Mouse (Mus musculus): ENCODE data around the gene Parva. TPM values are rescaled to one million over a fixed set of nuclear protein-coding genes. Genes with fewer than 3 reads are reported as not detected.
A peak's percentile ranks its signal among the peaks of the same experiment; 100 is the strongest.

Gene Parva
- polyA plus RNA-seq, 1 experiment, result 78.3 TPM

GRCm38 (mm10) chr7:112473649-112474435, 46.5 kb downstream of the Parva start:
- Histone ChIP-seq H3K4me2 (ENCODE audit: low read depth) (no peak overlapping the region), H3K79me2 (ENCODE audit: control insufficient read depth, insufficient read depth) (peaks cover 56% of the 10 kb centered on the region), H3ac (ENCODE audit: control insufficient read depth, insufficient read length) (no peak overlapping the region), H3K27me3 (ENCODE audit: control insufficient read depth, insufficient read depth, insufficient read length) (no peaks in the 10 kb centered on the region), H3K36me3 (ENCODE audit: control insufficient read depth, insufficient read depth) (no peaks in the 10 kb centered on the region), H3K4me3 (no peak overlapping the region)
- TF ChIP-seq USF1 (IDR thresholded peaks at IDR 0.05; ENCODE audit: low read depth), result no peak
- TF ChIP-seq TCF12 (IDR thresholded peaks at IDR 0.05; ENCODE audit: insufficient read depth, poor library complexity, severe bottlenecking), result no peak
- no peak for TF ChIP-seq POLR2A (IDR thresholded peaks at IDR 0.05; ENCODE audit: insufficient read length, low read depth)
- TF ChIP-seq REST (IDR thresholded peaks at IDR 0.05; ENCODE audit: insufficient read depth, insufficient read length), result no peak
- TF ChIP-seq MAX (IDR thresholded peaks at IDR 0.05; ENCODE audit: low read depth), result no peak
- no peak for TF ChIP-seq TCF3 (IDR thresholded peaks at IDR 0.05; ENCODE audit: insufficient read length, low read depth)
- no peak for TF ChIP-seq SRF (IDR thresholded peaks at IDR 0.05; ENCODE audit: control insufficient read depth, insufficient read length, low read depth)
- TF ChIP-seq E2F4 (IDR thresholded peaks at IDR 0.05; ENCODE audit: insufficient read depth), result no peak
- no peak for TF ChIP-seq MYOD1 (IDR thresholded peaks at IDR 0.05; ENCODE audit: control insufficient read depth in 1 of 3, insufficient read length in 2 of 3, low read depth in 2 of 3)
- no peak for TF ChIP-seq POLR2AphosphoS2 (IDR thresholded peaks at IDR 0.05; ENCODE audit: insufficient read length, low read depth)
- no peak for TF ChIP-seq CEBPB (IDR thresholded peaks at IDR 0.05; ENCODE audit: insufficient read depth, poor library complexity, severe bottlenecking)
- no peak for TF ChIP-seq MYOG (IDR thresholded peaks at IDR 0.05; ENCODE audit: control insufficient read depth in 1 of 3, insufficient read depth in 1 of 3, insufficient read length in 2 of 3, low read depth in 2 of 3)

DNA sequence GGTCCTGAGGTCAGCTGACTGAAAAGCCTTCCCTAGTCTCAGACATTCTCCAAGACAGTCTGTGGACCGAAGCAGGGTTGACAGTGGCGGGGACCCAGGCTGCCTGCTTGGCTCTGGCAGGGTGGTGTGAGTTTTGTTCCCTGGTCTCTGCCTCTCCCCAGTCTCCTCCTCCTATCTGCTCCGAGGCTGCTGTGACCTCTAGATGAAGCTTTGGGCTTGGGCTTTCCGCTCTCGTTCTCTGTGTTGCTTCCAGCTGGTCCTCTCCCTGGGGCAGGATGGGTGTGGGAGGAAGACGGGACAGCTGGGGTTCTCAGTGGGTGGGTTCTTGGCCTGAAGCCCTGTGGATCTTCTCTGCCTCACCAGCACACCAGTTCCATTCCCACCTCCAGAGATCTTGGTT, 51.8 kb downstream of the Parva start:
- H3K79me2 ChIP-seq (ENCODE audit: control insufficient read depth, insufficient read depth), result peaks cover 37% of the 10 kb centered on the region
- H3ac ChIP-seq (ENCODE audit: control insufficient read depth, insufficient read length), result no peak overlapping the region
- no peak overlapping the region for H3K4me3 ChIP-seq
- H3K36me3 ChIP-seq (ENCODE audit: control insufficient read depth, insufficient read depth), result no peaks in the 10 kb centered on the region
- TF ChIP-seq MYOG (IDR thresholded peaks at IDR 0.05; ENCODE audit: control insufficient read depth in 1 of 3, insufficient read depth in 1 of 3, insufficient read length in 2 of 3, low read depth in 2 of 3), result peak; percentile 16 to 85 (median 64)
- TF ChIP-seq SRF (IDR thresholded peaks at IDR 0.05; ENCODE audit: control insufficient read depth, insufficient read length, low read depth), result no peak
- TF ChIP-seq MYOD1 (IDR thresholded peaks at IDR 0.05; ENCODE audit: control insufficient read depth in 1 of 3, insufficient read length in 2 of 3, low read depth in 2 of 3), result peak in 2 of 3 experiments; percentile 84 to 90
- TF ChIP-seq TCF12 (IDR thresholded peaks at IDR 0.05; ENCODE audit: insufficient read depth, poor library complexity, severe bottlenecking), result peak; percentile 30
- no peaks in the 10 kb centered on the region for H3K27me3 ChIP-seq (ENCODE audit: control insufficient read depth, insufficient read depth, insufficient read length)
- peak overlapping the region; percentile 48 for H3K4me2 ChIP-seq (ENCODE audit: low read depth)

DNA sequence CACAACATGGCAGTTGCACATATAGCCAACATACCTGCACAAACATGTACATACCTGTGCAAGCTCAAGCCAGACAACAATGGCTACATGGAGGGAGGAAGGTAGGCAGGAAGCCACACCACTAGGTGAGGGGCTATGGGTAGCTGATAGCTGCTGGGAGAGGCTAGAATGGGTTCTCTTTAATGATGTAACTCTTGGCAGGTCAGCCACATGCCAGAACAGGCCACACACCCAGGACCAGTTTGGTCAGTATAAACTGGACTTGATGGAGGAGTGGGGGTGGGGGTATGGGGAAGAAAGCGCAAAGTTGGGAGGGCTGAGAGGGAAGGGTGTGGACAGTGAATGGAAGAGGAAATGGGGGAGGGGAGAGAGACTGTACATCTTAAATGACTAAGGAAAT, 53.7 kb downstream of the Parva start:
- TF ChIP-seq TCF3 (IDR thresholded peaks at IDR 0.05; ENCODE audit: insufficient read length, low read depth), result no peak
- TF ChIP-seq TCF12 (IDR thresholded peaks at IDR 0.05; ENCODE audit: insufficient read depth, poor library complexity, severe bottlenecking), result no peak
- no peak for TF ChIP-seq REST (IDR thresholded peaks at IDR 0.05; ENCODE audit: insufficient read depth, insufficient read length)
- no peak for TF ChIP-seq POLR2A (IDR thresholded peaks at IDR 0.05; ENCODE audit: insufficient read length, low read depth)
- no peak for TF ChIP-seq MAX (IDR thresholded peaks at IDR 0.05; ENCODE audit: low read depth)
- no peak for TF ChIP-seq USF1 (IDR thresholded peaks at IDR 0.05; ENCODE audit: low read depth)
- no peak overlapping the region for H3K4me3 ChIP-seq
- H3K36me3 ChIP-seq (ENCODE audit: control insufficient read depth, insufficient read depth), result no peaks in the 10 kb centered on the region
- H3K27me3 ChIP-seq (ENCODE audit: control insufficient read depth, insufficient read depth, insufficient read length), result no peaks in the 10 kb centered on the region
- H3ac ChIP-seq (ENCODE audit: control insufficient read depth, insufficient read length), result no peak overlapping the region
- peaks cover 31% of the 10 kb centered on the region for H3K79me2 ChIP-seq (ENCODE audit: control insufficient read depth, insufficient read depth)
- no peak overlapping the region for H3K4me2 ChIP-seq (ENCODE audit: low read depth)

- Histone ChIP-seq H3ac (ENCODE audit: control insufficient read depth, insufficient read length) (no peak overlapping the region), H3K4me2 (ENCODE audit: low read depth) (no peak overlapping the region), H3K36me3 (ENCODE audit: control insufficient read depth, insufficient read depth) (no peaks in the 10 kb centered on the region), H3K79me2 (ENCODE audit: control insufficient read depth, insufficient read depth) (peaks cover 41% of the 10 kb centered on the region), H3K27me3 (ENCODE audit: control insufficient read depth, insufficient read depth, insufficient read length) (no peaks in the 10 kb centered on the region), H3K4me3 (no peak overlapping the region)
- TF ChIP-seq CEBPB (IDR thresholded peaks at IDR 0.05; ENCODE audit: insufficient read depth, poor library complexity, severe bottlenecking) (no peak), TCF3 (IDR thresholded peaks at IDR 0.05; ENCODE audit: insufficient read length, low read depth) (no peak), REST (IDR thresholded peaks at IDR 0.05; ENCODE audit: insufficient read depth, insufficient read length) (no peak), MAX (IDR thresholded peaks at IDR 0.05; ENCODE audit: low read depth) (no peak), USF1 (IDR thresholded peaks at IDR 0.05; ENCODE audit: low read depth) (no peak), TCF12 (IDR thresholded peaks at IDR 0.05; ENCODE audit: insufficient read depth, poor library complexity, severe bottlenecking) (no peak), SRF (IDR thresholded peaks at IDR 0.05; ENCODE audit: control insufficient read depth, insufficient read length, low read depth) (no peak), E2F4 (IDR thresholded peaks at IDR 0.05; ENCODE audit: insufficient read depth) (no peak), MYOG (IDR thresholded peaks at IDR 0.05; ENCODE audit: control insufficient read depth in 1 of 3, insufficient read depth in 1 of 3, insufficient read length in 2 of 3, low read depth in 2 of 3) (no peak), POLR2A (IDR thresholded peaks at IDR 0.05; ENCODE audit: insufficient read length, low read depth) (no peak), POLR2AphosphoS2 (IDR thresholded peaks at IDR 0.05; ENCODE audit: insufficient read length, low read depth) (no peak)
These were observed 55.3 kb downstream of the Parva start for GRCm38 (mm10) chr7:112482572-112482971.

DNA sequence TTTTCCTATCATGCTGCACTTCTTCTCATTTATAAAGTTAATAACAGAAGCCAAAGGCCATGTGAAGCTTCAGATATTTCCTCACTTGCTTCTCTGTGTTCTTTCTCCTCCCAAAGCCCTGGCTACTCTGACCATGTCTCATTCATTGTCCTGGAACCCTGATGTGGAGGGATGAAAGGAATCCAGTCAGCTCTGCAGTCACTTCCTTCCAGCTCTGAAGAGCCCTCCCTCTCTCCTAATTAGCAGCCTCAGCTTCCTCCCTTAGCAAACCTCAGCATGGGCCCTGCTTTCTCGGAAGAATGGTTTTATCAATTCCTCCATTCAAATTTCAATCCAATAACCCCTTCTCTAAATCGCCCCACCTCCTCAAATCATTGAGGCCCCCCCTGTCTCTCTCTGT, 56.1 kb downstream of the Parva start:
- H3K4me3 ChIP-seq, result no peak overlapping the region
- H3K27me3 ChIP-seq (ENCODE audit: control insufficient read depth, insufficient read depth, insufficient read length), result no peaks in the 10 kb centered on the region
- no peak overlapping the region for H3K4me2 ChIP-seq (ENCODE audit: low read depth)
- no peak overlapping the region for H3ac ChIP-seq (ENCODE audit: control insufficient read depth, insufficient read length)
- H3K36me3 ChIP-seq (ENCODE audit: control insufficient read depth, insufficient read depth), result no peaks in the 10 kb centered on the region
- TF ChIP-seq TCF12 (IDR thresholded peaks at IDR 0.05; ENCODE audit: insufficient read depth, poor library complexity, severe bottlenecking) (no peak), REST (IDR thresholded peaks at IDR 0.05; ENCODE audit: insufficient read depth, insufficient read length) (no peak), USF1 (IDR thresholded peaks at IDR 0.05; ENCODE audit: low read depth) (no peak), SRF (IDR thresholded peaks at IDR 0.05; ENCODE audit: control insufficient read depth, insufficient read length, low read depth) (no peak)
- H3K79me2 ChIP-seq (ENCODE audit: control insufficient read depth, insufficient read depth), result peaks cover 39% of the 10 kb centered on the region
